Mouse (Mus musculus) forebrain, embryonic 14.5 days (tissue): ENCODE results near the gene Naa10. TPM values are rescaled to one million over a fixed set of nuclear protein-coding genes. Genes with fewer than 3 reads are reported as not detected.

Experiments used
- ATAC-seq: fragments of 200-750 bp; cut with Nextera tagmentation; 2 replicates; pipeline ENCODE4 v1.8.0; 2017; ENCODE audit warnings: mild to moderate bottlenecking, moderate library complexity
- DNase-seq: peaks from one replicate; pipeline ENCODE4 v3.0.0-alpha.2; 2015; ENCODE audit warnings: low spot score
- H3K27ac ChIP-seq: fragments of 300-500 bp; sonication (generic); 2 replicates; pipeline ENCODE4 v1.5.1; 2014; ENCODE audit warnings: low read depth, mild to moderate bottlenecking, control low read depth, low read length, moderate library complexity
- H3K27me3 ChIP-seq: fragments of 300-500 bp; sonication (generic); replicated peaks from 2 replicates; pipeline ENCODE4 v1.6.1; 2014; ENCODE audit warnings: low read length, control low read depth, mixed read lengths; ENCODE audit not compliant: control insufficient read depth, insufficient read depth
- H3K36me3 ChIP-seq: fragments of 300-500 bp; sonication (generic); 2 replicates; pipeline ENCODE4 v1.6.1; 2014; ENCODE audit warnings: low read length, control low read depth; ENCODE audit not compliant: control insufficient read depth, insufficient read depth
- H3K4me1 ChIP-seq: fragments of 300-500 bp; sonication (generic); 2 replicates; pipeline ENCODE4 v1.6.1; 2014; ENCODE audit warnings: antibody characterized with exemption, low read length, control low read depth; ENCODE audit not compliant: control insufficient read depth, insufficient read depth
- H3K4me2 ChIP-seq: fragments of 300-500 bp; sonication (generic); 2 replicates; pipeline ENCODE4 v1.6.1; 2014; ENCODE audit warnings: mild to moderate bottlenecking, control low read depth, low read length
- H3K4me3 ChIP-seq: fragments of 300-500 bp; sonication (generic); 2 replicates; pipeline ENCODE4 v1.5.1; 2014; ENCODE audit warnings: low read depth, low read length, control low read depth
- H3K9ac ChIP-seq: fragments of 300-500 bp; sonication (generic); 2 replicates; pipeline ENCODE4 v1.6.1; 2014; ENCODE audit warnings: mild to moderate bottlenecking, low read length, control low read depth, moderate library complexity
- H3K9me3 ChIP-seq: fragments of 300-500 bp; sonication (generic); replicated peaks from 2 replicates; pipeline ENCODE4 v1.6.1; 2016; ENCODE audit warnings: low read length, control low read depth, mixed read lengths; ENCODE audit not compliant: control insufficient read depth
- WGBS: fragments of 180-500 bp; shearing (Covaris S2); extraction: QIAGEN DNeasy Blood & Tissue Kit; methylation state at CpG from one replicate; pipeline ENCODE4 v1.1.7; 2014; 5-methylcytosine and 5-hydroxymethylcytosine counted together
- polyA plus RNA-seq: library from polyadenylated mRNA; unstranded; fragments of >200 nt; fragmentation: Nextera tagmentation; extraction: Ambion mirVana; gene quantifications from 2 replicates; pipeline ENCODE4 v1.2.1, GENCODE M21; 2014

Gene Naa10
- polyA plus RNA-seq, 1 experiment from 2014 or later, result 104 TPM

- no peak for ATAC-seq
- Histone ChIP-seq H3K36me3 (no peaks in the 10 kb centered on the region), H3K27me3 (no peaks in the 10 kb centered on the region), H3K9ac (no peak overlapping the region), H3K9me3 (no peaks in the 10 kb centered on the region), H3K4me1 (no peaks in the 10 kb centered on the region; the same call in 1 of the 2 replicates), H3K27ac (peak overlapping the region; percentile 45; the same call in 1 of the 2 replicates), H3K4me2 (no peak overlapping the region), H3K4me3 (no peak overlapping the region)
- peak; percentile 44 for DNase-seq
- WGBS, result 68% methylated on average over 1 of the region's 1 CpGs
Measured at GRCm38 (mm10) chrX:73871956-73872355, 49.8 kb downstream of the Naa10 start.

DNA sequence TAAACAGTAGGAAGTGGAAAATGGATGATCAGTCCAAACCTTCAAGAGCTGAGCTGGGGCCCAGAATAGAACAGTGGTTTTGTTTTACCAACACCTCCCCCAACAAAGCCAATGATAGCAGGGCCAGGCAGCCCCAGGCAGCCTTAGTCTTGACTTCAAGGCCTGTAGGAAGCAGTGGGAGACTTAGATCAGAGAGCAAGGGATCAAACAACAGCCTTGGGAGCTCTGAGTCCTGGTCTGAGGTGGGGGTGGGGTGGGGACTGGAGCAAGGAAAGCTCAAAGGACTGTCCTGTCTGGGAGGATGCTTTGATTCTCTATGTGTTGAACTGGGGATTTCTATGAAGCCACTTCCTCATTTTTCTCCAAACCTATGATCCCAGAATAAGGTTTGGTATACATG, 50.3 kb downstream of the Naa10 start:
- H3K4me1 ChIP-seq, result peaks cover 2% of the 10 kb centered on the region; the same call in 1 of the 2 replicates
- H3K27ac ChIP-seq, result no peak overlapping the region
- H3K4me3 ChIP-seq, result no peak overlapping the region
- no peak for ATAC-seq
- H3K9ac ChIP-seq, result no peak overlapping the region
- no peak for DNase-seq
- H3K4me2 ChIP-seq, result no peak overlapping the region
- H3K27me3 ChIP-seq, result no peaks in the 10 kb centered on the region
- H3K9me3 ChIP-seq, result no peaks in the 10 kb centered on the region
- H3K36me3 ChIP-seq, result no peaks in the 10 kb centered on the region

DNA sequence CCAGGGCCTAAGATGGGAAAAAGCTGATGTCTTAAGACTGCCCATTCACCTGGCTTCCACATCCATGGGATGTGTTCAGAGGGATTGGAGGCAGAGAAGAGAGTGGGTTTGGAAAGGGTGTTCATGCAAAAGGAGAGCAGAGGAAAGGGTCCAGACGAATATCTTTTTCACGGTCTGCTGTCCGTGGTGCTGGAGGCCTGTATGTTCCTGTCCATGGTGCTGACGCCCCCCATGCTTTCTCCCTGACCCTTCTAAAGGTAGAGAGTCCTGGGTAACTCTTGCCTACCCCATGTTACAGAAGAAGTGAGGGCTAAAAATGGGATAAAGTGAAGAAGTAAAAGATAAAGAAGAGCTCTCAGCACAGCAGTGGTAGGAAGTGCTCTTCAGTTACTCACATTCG, 52.4 kb downstream of the Naa10 start:
- Histone ChIP-seq H3K27me3 (no peaks in the 10 kb centered on the region), H3K4me3 (no peak overlapping the region), H3K27ac (peak overlapping the region; percentile 9; the same call in 1 of the 2 replicates), H3K4me1 (peaks cover 12% of the 10 kb centered on the region), H3K36me3 (0 out of 2 replicates have a peak, but pooled peaks cover 7% of the 10 kb centered on the region), H3K4me2 (no peak overlapping the region), H3K9ac (no peak overlapping the region), H3K9me3 (no peaks in the 10 kb centered on the region)
- 21% methylated on average over 5 of the region's 5 CpGs for WGBS
- ATAC-seq (no peak), DNase-seq (no peak)

GRCm38 (mm10) chrX:73867852-73868251, 53.9 kb downstream of the Naa10 start:
- Histone ChIP-seq H3K9me3 (no peaks in the 10 kb centered on the region), H3K36me3 (peaks cover 14% of the 10 kb centered on the region), H3K27ac (peak overlapping the region; percentile 88), H3K4me2 (peak overlapping the region; percentile 24; the same call in 1 of the 2 replicates), H3K4me1 (peaks cover 12% of the 10 kb centered on the region), H3K4me3 (no peak overlapping the region), H3K9ac (0 out of 2 replicates have a peak overlapping the region, but pooled peaks have one; percentile 32), H3K27me3 (no peaks in the 10 kb centered on the region)
- ATAC-seq (peak; percentile 15; the same call in 1 of the 2 replicates), DNase-seq (no peak)
- WGBS, result 64% methylated on average over 1 of the region's 1 CpGs

DNA sequence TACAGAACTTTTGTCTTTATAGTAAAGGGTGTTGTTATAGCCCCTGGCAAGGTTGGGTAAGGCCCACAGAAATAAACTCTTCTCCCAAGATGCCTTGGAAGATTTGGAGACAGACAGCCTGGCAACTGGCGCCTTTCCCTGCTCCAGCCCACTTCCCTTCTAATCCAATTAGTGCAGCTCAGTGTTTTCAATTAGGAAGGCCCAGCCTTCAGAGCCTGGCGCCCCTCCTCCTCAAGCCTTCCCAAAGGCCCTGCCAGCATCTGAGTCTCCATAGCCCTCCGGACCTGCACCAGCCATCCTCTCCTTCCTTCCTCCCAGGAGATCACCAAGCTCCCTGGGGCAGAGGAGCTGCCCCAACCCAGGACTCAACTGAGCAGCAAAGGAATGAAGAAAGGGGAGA, 54.5 kb downstream of the Naa10 start:
- 0 out of 2 replicates have a peak overlapping the region, but pooled peaks have one; percentile 32 for H3K9ac ChIP-seq
- ATAC-seq (peak; percentile 79), DNase-seq (peak; percentile 76)
- H3K36me3 ChIP-seq, result peaks cover 19% of the 10 kb centered on the region
- peaks cover 12% of the 10 kb centered on the region for H3K4me1 ChIP-seq
- H3K27me3 ChIP-seq, result no peaks in the 10 kb centered on the region
- H3K4me2 ChIP-seq, result peak overlapping the region; percentile 24; the same call in 1 of the 2 replicates
- H3K4me3 ChIP-seq, result no peak overlapping the region
- no peaks in the 10 kb centered on the region for H3K9me3 ChIP-seq
- H3K27ac ChIP-seq, result peak overlapping the region; percentile 88
- 34% methylated on average over 3 of the region's 3 CpGs for WGBS

Other genes with a start within 250 kb of the Naa10 start
- gene Slc6a8, start 248.8 kb downstream of the Naa10 start, polyA plus RNA-seq, result 6.2 and 6.8 TPM in 2 replicates
- gene Bcap31, start 205.8 kb downstream of the Naa10 start, polyA plus RNA-seq, result 113 and 119 TPM in 2 replicates
- 7.3 and 9.1 TPM in 2 replicates for gene Abcd1, start 205.3 kb downstream of the Naa10 start, polyA plus RNA-seq
- 0.08 and 0.11 TPM in 2 replicates for gene Plxnb3, start 164.9 kb downstream of the Naa10 start, polyA plus RNA-seq
- 1.1 and 1.8 TPM in 2 replicates for gene Srpk3, start 147.5 kb downstream of the Naa10 start, polyA plus RNA-seq
- gene Idh3g, start 135.0 kb downstream of the Naa10 start, polyA plus RNA-seq, result 253 and 290 TPM in 2 replicates
- 148 and 189 TPM in 2 replicates for gene Ssr4, start 134.9 kb downstream of the Naa10 start, polyA plus RNA-seq
- gene Pdzd4, start 97.0 kb downstream of the Naa10 start, polyA plus RNA-seq, result 5.4 and 8.0 TPM in 2 replicates
- gene Avpr2, start 29.8 kb downstream of the Naa10 start, polyA plus RNA-seq, result 0.26 TPM in 1 of 2 replicates, not detected in the other
- 53.6 and 77.2 TPM in 2 replicates for gene L1cam, start 25.8 kb downstream of the Naa10 start, polyA plus RNA-seq
- gene Arhgap4, start 74 bp downstream of the Naa10 start, polyA plus RNA-seq, result 1.3 and 2.0 TPM in 2 replicates
- 8.9 and 9.3 TPM in 2 replicates for gene Renbp, start 8.9 kb upstream of the Naa10 start, polyA plus RNA-seq
- gene Hcfc1, start 44.4 kb upstream of the Naa10 start, polyA plus RNA-seq, result 58.3 and 61.1 TPM in 2 replicates
- gene Irak1, start 102.0 kb upstream of the Naa10 start, polyA plus RNA-seq, result 22.9 and 23.7 TPM in 2 replicates
- not detected in 2 replicates for gene Opn1mw, start 205.5 kb upstream of the Naa10 start, polyA plus RNA-seq
- gene Mecp2, start 213.4 kb upstream of the Naa10 start, polyA plus RNA-seq, result 12.6 and 14.2 TPM in 2 replicates
- gene Tex28, start 245.9 kb upstream of the Naa10 start, polyA plus RNA-seq, result not detected in 2 replicates